Mouse (Mus musculus) ovary, postnatal 14 days (tissue): ENCODE measurements around the gene Tex52.

Experiments used
- DNase-seq: peaks from one replicate; pipeline ENCODE4 v3.0.0; 2022; ENCODE audit warnings: low spot score

The Tex52 gene

GRCm38 (mm10) chr6:128375192-128375591, at the start of gene Tex52, which contains the start of gene Gm44596:
TSS of gene Tex52 (plus strand) at chr6:128375456.
TSS of gene Gm44596 (plus strand) at chr6:128375503.
- no peak for DNase-seq

DNA sequence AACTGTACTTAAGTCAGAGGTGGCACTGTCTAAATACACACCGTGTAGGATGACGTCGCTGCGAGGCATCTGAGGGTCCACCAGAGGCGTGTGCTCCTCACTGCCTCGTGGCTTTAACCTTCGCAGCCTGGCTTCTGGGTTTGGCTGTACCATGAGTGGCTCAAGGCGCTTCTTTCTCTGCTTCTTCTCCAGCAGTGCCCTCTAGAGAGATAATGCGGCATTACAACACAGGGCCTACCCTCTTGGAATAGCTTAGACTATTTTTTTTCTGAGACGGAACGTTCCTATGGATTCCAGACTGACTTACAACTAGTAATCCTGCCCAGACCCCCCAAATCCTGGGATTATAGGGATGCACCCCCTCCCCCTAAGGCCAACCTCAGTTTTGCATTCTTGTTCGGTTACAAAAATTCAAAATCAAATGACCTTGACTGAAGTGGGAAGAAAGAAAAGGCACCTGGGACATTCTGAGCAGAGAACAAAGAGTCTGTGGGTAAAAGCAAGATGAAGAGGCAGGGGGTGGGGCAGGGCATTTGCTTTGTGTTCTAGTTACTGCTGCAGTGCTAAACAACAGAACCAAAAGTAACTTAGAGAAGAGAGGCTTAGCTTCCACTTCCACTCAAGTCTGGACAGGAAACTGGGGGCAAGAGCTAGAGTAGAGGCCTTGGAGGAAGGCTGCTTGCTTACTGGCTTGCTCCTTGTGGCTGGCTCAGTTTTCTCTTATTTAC, 40.7 kb upstream of the Tex52 start:
- DNase-seq, result peak; percentile 69

GRCm38 (mm10) chr6:128337467-128337866, 37.8 kb upstream of the Tex52 start:
- no peak for DNase-seq

DNA sequence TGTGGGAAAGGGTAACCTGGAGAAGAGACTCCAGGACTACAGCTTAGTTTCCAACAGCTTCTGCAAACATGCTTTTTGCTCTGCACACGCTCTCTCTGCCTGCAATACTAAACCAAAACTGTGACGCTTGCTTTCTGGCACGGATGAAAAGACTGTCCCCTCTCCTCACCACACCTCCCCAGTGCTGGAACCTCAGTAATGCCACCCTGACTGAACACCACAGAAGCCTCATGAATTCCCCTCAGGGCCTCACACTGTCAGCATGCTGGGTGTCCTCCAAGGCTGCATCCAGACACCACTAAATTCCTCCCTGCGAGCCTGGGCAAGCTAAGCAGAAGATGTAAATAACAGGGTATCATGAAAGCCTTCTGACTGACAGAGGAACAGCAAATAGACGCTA, 36.4 kb upstream of the Tex52 start:
- no peak for DNase-seq

GRCm38 (mm10) chr6:128341956-128342723, 33.1 kb upstream of the Tex52 start:
- no peak for DNase-seq

GRCm38 (mm10) chr6:128345623-128346022, 29.6 kb upstream of the Tex52 start:
- DNase-seq, result no peak

GRCm38 (mm10) chr6:128346782-128347181, 28.5 kb upstream of the Tex52 start:
- DNase-seq, result no peak

GRCm38 (mm10) chr6:128349711-128350110, 25.5 kb upstream of the Tex52 start:
- no peak for DNase-seq

DNA sequence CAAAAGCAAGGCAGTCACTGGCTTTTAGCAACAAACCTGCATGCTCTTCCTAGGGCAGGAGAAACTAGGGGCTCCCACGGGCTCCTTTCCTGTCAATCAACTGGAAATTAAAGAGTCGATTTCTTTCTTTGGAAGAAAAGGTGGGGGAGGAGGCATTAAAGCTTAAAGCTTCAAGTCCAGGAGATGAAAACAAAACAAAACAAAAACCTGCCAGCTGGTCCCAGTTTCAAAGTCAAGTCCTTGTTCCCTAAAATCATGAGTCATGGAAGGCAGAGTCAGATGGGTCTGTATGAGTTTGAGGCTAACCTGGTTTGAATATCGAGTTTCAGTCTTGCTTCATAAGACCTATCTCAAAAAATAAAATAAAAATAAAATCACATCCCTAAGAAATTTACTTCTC, 21.1 kb upstream of the Tex52 start:
- DNase-seq, result no peak

DNA sequence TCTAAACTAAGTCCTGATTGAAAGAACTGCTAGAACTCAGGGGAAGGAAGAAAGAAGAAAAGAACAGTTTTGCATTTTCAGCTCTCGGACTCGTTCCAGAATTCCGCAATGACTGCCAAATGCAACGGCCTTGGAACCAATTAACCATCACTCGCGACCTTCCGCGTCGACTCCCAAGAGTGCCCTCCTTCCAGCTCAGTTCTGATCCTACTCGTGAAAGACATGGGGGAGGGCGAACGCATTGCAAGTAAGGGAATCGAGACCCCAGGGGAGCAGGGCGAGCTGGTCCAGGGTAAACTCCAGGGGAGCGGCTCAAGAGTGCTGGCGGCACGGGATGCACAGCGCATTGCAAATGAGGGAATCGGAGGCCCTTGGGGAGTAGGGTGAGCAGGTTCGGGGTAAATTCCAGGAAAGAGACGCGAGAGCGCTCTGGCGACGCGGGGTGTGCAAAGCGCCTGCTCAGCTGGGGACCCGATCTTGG, 20.0 kb upstream of the Tex52 start:
- peak; percentile 31 for DNase-seq

DNA sequence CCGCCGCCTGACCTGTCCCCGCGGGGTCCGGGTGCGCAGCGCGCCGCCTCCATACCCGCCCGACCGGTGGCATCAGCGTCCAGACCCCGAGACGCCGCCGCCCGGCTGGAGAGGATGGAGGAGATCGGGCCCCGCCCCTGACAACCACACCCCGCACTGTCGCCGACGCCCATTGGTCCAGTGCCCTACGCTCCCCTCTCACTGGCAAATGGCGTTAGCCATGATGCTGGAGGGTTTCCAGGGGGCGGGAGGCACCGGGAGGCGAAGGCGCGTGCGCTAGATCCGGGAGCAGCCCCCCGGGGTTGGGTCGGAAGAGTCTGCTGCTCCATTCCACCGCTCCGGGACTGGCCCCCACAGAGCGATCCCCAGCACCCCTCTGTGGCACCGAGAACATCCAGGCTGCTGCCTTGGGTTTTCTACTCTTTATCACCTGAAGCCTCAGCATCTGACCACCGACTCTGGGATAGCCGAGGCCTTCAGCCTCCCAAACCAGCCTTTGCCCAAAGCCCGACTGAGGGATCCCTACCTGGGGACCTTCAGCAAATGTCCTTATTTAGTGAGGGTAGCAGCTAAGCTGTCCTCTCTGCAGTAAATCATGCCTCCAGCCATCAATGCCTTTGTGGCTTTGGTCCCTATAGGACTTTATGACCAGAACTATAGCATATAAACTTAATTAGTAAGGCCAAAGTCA, 19.4 kb upstream of the Tex52 start, which contains the start of gene Tulp3:
Tulp3 (minus strand) TSS at position 126 of the 691 bp plus-strand sequence.
- peak; percentile 95 for DNase-seq

GRCm38 (mm10) chr6:128358999-128359398, 16.3 kb upstream of the Tex52 start:
- DNase-seq, result peak; percentile 56

DNA sequence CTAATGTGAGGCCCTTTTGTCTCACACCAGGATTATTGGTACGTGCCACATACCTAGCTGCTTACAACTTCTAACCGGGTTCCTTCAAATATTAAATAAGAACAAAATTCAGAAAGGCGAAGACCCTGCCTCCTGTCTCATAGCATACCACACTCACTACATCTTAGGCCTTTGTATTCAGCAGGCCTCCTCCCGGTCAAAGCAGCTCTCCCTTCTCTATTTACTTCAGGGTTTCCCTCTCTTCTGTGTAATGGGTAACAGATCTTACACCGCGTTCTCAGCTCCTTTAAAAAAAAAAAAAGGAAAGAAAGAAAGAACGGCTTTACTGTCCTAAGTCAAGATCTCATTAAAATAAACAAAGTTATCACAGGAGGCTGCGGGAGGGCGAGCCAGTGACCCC, 13.4 kb upstream of the Tex52 start:
- DNase-seq, result no peak

- peak; percentile 79 for DNase-seq
These were observed 12.8 kb upstream of the Tex52 start, which contains the start of the genes Rhno1 and Foxm1 for GRCm38 (mm10) chr6:128362381-128363006. TSS of gene Rhno1 (minus strand) at chr6:128362911. TSS of gene Foxm1 (plus strand) at chr6:128362967.

DNA sequence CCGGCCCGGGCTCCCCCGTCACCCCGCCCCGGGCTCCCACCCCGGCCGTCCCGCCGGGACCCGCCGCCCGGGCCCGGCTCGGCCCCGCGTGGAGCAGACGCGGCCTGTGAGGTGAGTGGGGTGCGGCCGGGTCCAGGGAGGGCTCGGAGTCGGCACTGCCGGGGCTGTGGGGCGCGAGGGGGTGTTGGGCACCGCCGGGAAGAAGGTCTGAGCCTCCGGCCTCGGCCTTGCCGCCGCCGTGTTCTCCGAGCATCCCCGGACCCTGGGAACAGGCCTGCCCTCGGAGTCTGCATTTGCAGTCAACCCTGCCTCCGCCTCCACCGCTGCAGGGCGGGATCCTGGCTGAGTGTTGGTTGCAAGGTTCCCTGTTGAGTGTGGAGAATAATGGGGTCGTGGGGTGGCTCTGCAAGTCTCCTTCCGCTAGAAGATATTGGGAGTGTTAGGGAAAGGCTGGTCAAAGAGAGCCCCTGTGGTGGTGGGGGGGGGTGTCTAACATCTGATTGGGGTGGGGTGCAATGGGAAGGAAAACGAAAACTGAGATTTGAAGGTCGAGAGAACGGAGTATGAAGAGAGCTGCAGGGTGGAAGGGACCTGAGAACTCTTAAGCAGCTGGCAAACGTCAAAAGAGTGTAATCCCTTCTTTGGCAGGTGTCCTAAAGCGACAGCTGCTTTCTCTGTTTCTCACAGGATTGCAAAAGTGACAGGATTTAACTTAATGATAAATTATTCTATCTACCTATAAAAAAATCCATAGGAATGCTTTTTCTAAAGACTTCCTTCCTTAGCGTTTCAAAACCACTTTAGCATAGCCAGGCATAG, 12.0 kb upstream of the Tex52 start:
- DNase-seq, result no peak

GRCm38 (mm10) chr6:128364721-128365120, 10.5 kb upstream of the Tex52 start:
- DNase-seq, result no peak

DNA sequence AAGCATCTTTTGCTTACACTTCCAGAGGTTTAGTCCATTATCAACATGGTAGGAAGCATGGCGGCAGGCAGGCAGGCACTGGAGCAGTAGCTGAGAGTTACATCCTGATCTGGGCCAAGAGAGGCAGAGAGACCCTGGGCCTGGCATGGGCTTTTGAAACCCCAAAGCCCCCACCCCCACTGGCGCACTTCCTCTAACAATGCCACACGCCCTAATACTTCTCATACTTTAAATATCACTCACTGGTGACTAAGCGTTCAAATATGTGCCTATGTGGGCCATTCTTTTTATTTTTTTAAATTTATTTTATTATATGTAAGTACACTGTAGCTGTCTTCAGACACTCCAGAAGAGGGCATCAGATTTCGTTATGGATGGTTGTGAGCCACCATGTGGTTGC, 8.8 kb upstream of the Tex52 start:
- DNase-seq, result no peak

- DNase-seq, result no peak
These were observed 5.2 kb upstream of the Tex52 start for GRCm38 (mm10) chr6:128370040-128370439.

GRCm38 (mm10) chr6:128376371-128377085, 1.3 kb downstream of the Tex52 start:
- DNase-seq, result no peak

- no peak for DNase-seq
These were observed 4.4 kb downstream of the Tex52 start for GRCm38 (mm10) chr6:128379636-128380035.
